ENCODE assay signal across 20 mouse cellular contexts in the genomic region with DNA sequence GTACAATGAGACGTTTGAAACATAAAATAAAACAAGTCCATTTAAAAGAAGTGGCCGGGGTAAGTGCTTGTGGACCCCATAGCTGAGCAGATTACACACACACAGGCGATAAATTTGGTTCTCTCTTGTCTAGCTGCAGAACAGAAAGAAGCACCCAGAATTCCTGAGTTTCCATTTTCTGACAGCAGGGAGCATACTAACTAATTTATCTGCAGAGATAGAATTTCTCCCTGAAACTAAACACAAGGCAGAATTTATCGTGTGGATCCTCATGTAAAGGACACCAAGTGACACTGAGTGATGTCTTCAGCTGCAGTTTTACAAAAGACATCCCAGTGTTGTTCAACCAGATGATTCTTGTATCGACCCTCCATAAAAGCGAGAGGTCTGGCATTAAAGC.
DNase-seq lines count a peak whose midpoint lies in the region; ATAC-seq and TF ChIP-seq lines count a peak whose summit lies in the region.
"Had no signal": no experiment of that assay in that cellular context is flagged by ENCODE, and none has a peak within 500 bp of the region (broad histone marks: within the 10 kb centered on the region; RNA-seq: fewer than 3 reads in every experiment).

No protein-coding gene starts in this region.

- no peak overlapping the region for H3K4me2 ChIP-seq in forebrain, postnatal 0 days (ENCODE audit: low read depth)
- H3K4me2 ChIP-seq in forebrain, embryonic 12.5 days = no peak overlapping the region
- H3K4me2 ChIP-seq in neural tube, embryonic 15.5 days = no peak overlapping the region
- H3K4me2 ChIP-seq: midbrain, embryonic 13.5 days had no signal

- H3K4me3 ChIP-seq in forebrain, postnatal 0 days (ENCODE audit: low read depth, low read length) = no peak overlapping the region
- H3K4me3 ChIP-seq in forebrain, embryonic 12.5 days (replicated peaks) = no peak overlapping the region
- H3K4me3 ChIP-seq in left cerebral cortex, adult 2 months = no peak overlapping the region
- H3K4me3 ChIP-seq in ES-E14 (ENCODE audit: insufficient read depth in 1 of 2, low read depth in 1 of 2, low read length in 2 of 2, poor library complexity in 1 of 2, severe bottlenecking in 1 of 2) = 0 out of 4 replicates have a peak overlapping the region, but pooled peaks of 1 of the 2 experiments have one; percentile 6
- H3K4me3 ChIP-seq in neural tube, embryonic 15.5 days (replicated peaks) = no peak overlapping the region
- H3K4me3 ChIP-seq: midbrain, embryonic 13.5 days; myocyte had no signal

- H3K36me3 ChIP-seq in forebrain, postnatal 0 days (ENCODE audit: insufficient read depth) = no peaks in the 10 kb centered on the region
- H3K36me3 ChIP-seq in forebrain, embryonic 12.5 days (replicated peaks) = no peaks in the 10 kb centered on the region
- H3K36me3 ChIP-seq in ES-E14 (ENCODE audit: control insufficient read depth, insufficient read depth, low read length, poor library complexity, severe bottlenecking) = no peaks in the 10 kb centered on the region
- H3K36me3 ChIP-seq in neural tube, embryonic 15.5 days = no peaks in the 10 kb centered on the region
- H3K36me3 ChIP-seq: midbrain, embryonic 13.5 days had no signal

- no peak overlapping the region for H3K9ac ChIP-seq in forebrain, postnatal 0 days
- H3K9ac ChIP-seq in forebrain, embryonic 12.5 days = no peak overlapping the region
- no peak overlapping the region for H3K9ac ChIP-seq in ES-E14 (ENCODE audit: insufficient read depth, low read depth, low read length, poor library complexity, severe bottlenecking)
- no peak overlapping the region for H3K9ac ChIP-seq in neural tube, embryonic 15.5 days (replicated peaks)
- H3K9ac ChIP-seq: liver, embryonic 14.5 days; midbrain, embryonic 13.5 days had no signal

- TF ChIP-seq CTCF in forebrain, postnatal 0 days (IDR thresholded peaks at IDR 0.05; ENCODE audit: low read depth) = peak; percentile 38
- TF ChIP-seq CTCF in left cerebral cortex, adult 2 months (IDR thresholded peaks at IDR 0.05) = peak; percentile 31

- 43% methylated on average over 6 of the region's 6 CpGs for WGBS in forebrain, postnatal 0 days
- 70% methylated on average over 6 of the region's 6 CpGs for WGBS in forebrain, embryonic 12.5 days
- WGBS in neural tube, embryonic 15.5 days = 43% methylated on average over 6 of the region's 6 CpGs

- intact Hi-C loops in left cerebral cortex, adult 2 months (cut with DNase I) = no loop called here

- peak overlapping the region; percentile 50; the same call in 1 of the 2 replicates for H3K27ac ChIP-seq in forebrain, postnatal 0 days (ENCODE audit: low read depth, low read length)
- no peak overlapping the region for H3K27ac ChIP-seq in forebrain, embryonic 12.5 days
- H3K27ac ChIP-seq in left cerebral cortex, adult 2 months = no peak overlapping the region
- peak overlapping the region; percentile 68; the same call in 1 of the 2 replicates for H3K27ac ChIP-seq in ES-E14 (ENCODE audit: insufficient read depth, low read depth, low read length, poor library complexity, severe bottlenecking)
- peak overlapping the region; percentile 29; the same call in 1 of the 2 replicates for H3K27ac ChIP-seq in neural tube, embryonic 15.5 days (replicated peaks)
- H3K27ac ChIP-seq: liver, embryonic 14.5 days; midbrain, embryonic 13.5 days had no signal

- no peaks in the 10 kb centered on the region for H3K27me3 ChIP-seq in forebrain, postnatal 0 days (ENCODE audit: insufficient read depth, low read length)
- H3K27me3 ChIP-seq in forebrain, embryonic 12.5 days = no peaks in the 10 kb centered on the region
- no peaks in the 10 kb centered on the region for H3K27me3 ChIP-seq in neural tube, embryonic 15.5 days (replicated peaks)
- H3K27me3 ChIP-seq: midbrain, embryonic 13.5 days; Patski had no signal

- peak; percentile 53 for DNase-seq in forebrain, postnatal 0 days
- no peak for DNase-seq in left cerebral cortex, adult 2 months (ENCODE audit: extremely low spot score in 1 of 2, low spot score in 2 of 2)
- DNase-seq in left cerebral cortex, adult 18-20 months (ENCODE audit: low spot score in 2 of 2) = no peak
- DNase-seq in ES-E14 (ENCODE audit: low read depth, low spot score) = no peak
- no peak for DNase-seq in urinary bladder, adult 18-20 months (ENCODE audit: low spot score in 2 of 2)
- DNase-seq: adrenal gland, adult 8-10 months; B cell, adult 2 months; cerebellum, adult 9-10 months; gastrocnemius, postnatal 36 days; kidney, adult 2 months; kidney, postnatal 4 days; right cerebral cortex, adult 18-20 months; thymus, postnatal 25 days had no signal

- ATAC-seq in forebrain, postnatal 0 days = peak; percentile 34; the same call in 1 of the 2 replicates
- no peak for ATAC-seq in forebrain, embryonic 12.5 days (ENCODE audit: low FRiP score)
- ATAC-seq in neural tube, embryonic 15.5 days (ENCODE audit: low FRiP score) = no peak
- ATAC-seq: inflammation-experienced regulatory T-cells, adult 6 months; Patski had no signal

- H3K4me1 ChIP-seq in forebrain, postnatal 0 days (ENCODE audit: insufficient read depth) = peaks cover 4% of the 10 kb centered on the region; the same call in 1 of the 2 replicates
- H3K4me1 ChIP-seq in forebrain, embryonic 12.5 days = peaks cover 16% of the 10 kb centered on the region
- peaks cover 3 to 6% of the 10 kb centered on the region in 2 experiments; a peak in 3 of 4 replicates for H3K4me1 ChIP-seq in ES-E14 (ENCODE audit: control insufficient read depth in 2 of 2, insufficient read depth in 2 of 2, low read length in 2 of 2, poor library complexity in 1 of 2)
- H3K4me1 ChIP-seq in neural tube, embryonic 15.5 days = peaks cover 22% of the 10 kb centered on the region

- in situ Hi-C loops in ES-E14 (cut with MboI; ENCODE audit: low sequenced_read_pairs in 2 of 2, unreplicated experiment in 2 of 2) = loop anchor here in 1 of 2 experiments (25.0 kb wide), 1 partner anchor 363 kb away; no protein-coding TSS in a partner anchor

- H3K9me3 ChIP-seq in forebrain, postnatal 0 days (ENCODE audit: low read length) = no peaks in the 10 kb centered on the region
- H3K9me3 ChIP-seq in forebrain, embryonic 12.5 days = no peaks in the 10 kb centered on the region
- H3K9me3 ChIP-seq in ES-E14 (ENCODE audit: control insufficient read depth, insufficient read depth, low read depth, low read length) = no peaks in the 10 kb centered on the region
- H3K9me3 ChIP-seq in neural tube, embryonic 15.5 days (replicated peaks) = no peaks in the 10 kb centered on the region
- H3K9me3 ChIP-seq: midbrain, embryonic 13.5 days had no signal

TF ChIP-seq in ES-E14, 5 proteins besides CTCF, POLR2A, EP300 and RAD21:
- TF ChIP-seq HCFC1 (IDR thresholded peaks at IDR 0.05; ENCODE audit: borderline replicate concordance, insufficient read depth, low read length) = no peak
- no peak for TF ChIP-seq CHD2 (IDR thresholded peaks at IDR 0.05; ENCODE audit: low read depth, low read length)
- no peak for TF ChIP-seq ZNF384 (IDR thresholded peaks at IDR 0.05; ENCODE audit: low read depth, low read length)
- no peak for TF ChIP-seq MAFK (IDR thresholded peaks at IDR 0.05; ENCODE audit: insufficient read depth, low read depth, low read length)
- no peak for TF ChIP-seq ZC3H11A (IDR thresholded peaks at IDR 0.05; ENCODE audit: borderline replicate concordance, low read depth, low read length)

Comparison
In these comparisons a context has a peak if more than half of its experiments do, and no peak if none do; other contexts are left out.
1. H3K27ac ChIP-seq: peak in forebrain, postnatal 0 days (single experiment), ES-E14 (single experiment) and neural tube, embryonic 15.5 days (single experiment); none in forebrain, embryonic 12.5 days (single experiment) and left cerebral cortex, adult 2 months (single experiment).